Mouse (Mus musculus): Measurements from ENCODE around the gene Lmf1.

Gene Lmf1

GRCm38 (mm10) chr17:25698446-25698845 lies 119.6 kb downstream of the Lmf1 start:
- DNase-seq (ENCODE audit: extremely low spot score, low spot score), result peak; percentile 83

GRCm38 (mm10) chr17:25700863-25701496 lies 122.1 kb downstream of the Lmf1 start:
- no peak for DNase-seq (ENCODE audit: extremely low spot score, low spot score)

DNA sequence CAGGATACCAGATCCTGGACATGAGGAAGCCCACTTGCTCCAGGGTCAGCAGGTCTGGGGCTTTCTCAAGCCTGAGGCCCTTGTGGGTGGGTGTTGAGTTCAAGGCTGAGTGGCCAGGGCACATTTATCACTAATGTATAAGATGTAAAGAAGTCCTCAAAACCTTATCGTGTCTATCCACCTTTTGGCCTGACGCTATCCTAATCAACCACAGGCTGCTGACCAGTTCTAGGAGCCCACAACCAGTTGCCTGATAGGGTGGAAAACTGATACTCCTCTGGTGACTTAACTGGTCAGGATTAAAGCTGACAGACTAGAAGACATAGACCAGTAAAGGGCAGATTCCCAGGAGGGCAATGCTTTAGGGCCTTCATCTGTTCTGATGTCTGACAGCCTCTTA lies 131.1 kb downstream of the Lmf1 start:
- DNase-seq (ENCODE audit: extremely low spot score, low spot score), result no peak

GRCm38 (mm10) chr17:25711136-25711535 lies 132.3 kb downstream of the Lmf1 start:
- DNase-seq (ENCODE audit: extremely low spot score, low spot score), result no peak

All from neural tube, embryonic 10.5 days (tissue).